In the genomic region with DNA sequence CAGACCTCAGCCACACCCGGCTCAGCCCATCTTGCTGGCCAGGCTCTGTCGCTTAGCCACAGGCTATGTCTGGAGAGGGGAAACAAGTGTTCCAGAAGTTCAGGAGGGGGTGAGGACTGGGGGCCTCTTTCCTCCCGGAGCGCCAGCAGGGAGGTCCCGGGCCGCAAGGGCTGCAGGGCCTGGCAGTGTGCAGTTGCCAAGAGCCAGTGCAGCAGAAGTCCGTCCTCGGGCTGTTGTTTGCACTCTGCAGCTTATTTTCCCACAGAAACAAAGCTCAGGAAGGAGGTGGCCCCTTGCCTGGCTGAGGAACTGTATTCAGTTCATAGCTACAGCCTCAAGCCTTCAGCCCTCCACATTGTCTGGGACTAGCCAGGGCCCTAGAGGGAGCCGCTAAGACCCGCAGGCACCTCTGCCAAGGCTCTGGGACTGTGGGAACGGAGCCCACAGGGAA, we compare ENCODE assay signal across 8 mouse cellular contexts. TPM values are rescaled to one million over a fixed set of nuclear protein-coding genes. Genes with fewer than 3 reads are reported as not detected.
DNase-seq lines count a peak whose midpoint lies in the region; ATAC-seq and TF ChIP-seq lines count a peak whose summit lies in the region.

No protein-coding gene starts in this region.

- H3K9ac ChIP-seq in embryonic facial prominence, embryonic 13.5 days: no peak overlapping the region
- peak overlapping the region; percentile 70 for H3K9ac ChIP-seq in heart, embryonic 16.5 days (ENCODE audit: low read length)
- H3K9ac ChIP-seq in midbrain, embryonic 13.5 days (replicated peaks): peak overlapping the region; percentile 41; the same call in 1 of the 2 replicates

- no peaks in the 10 kb centered on the region for H3K36me3 ChIP-seq in embryonic facial prominence, embryonic 13.5 days
- H3K36me3 ChIP-seq in heart, embryonic 16.5 days (ENCODE audit: control insufficient read depth, insufficient read depth): peaks cover 8% of the 10 kb centered on the region
- no peaks in the 10 kb centered on the region for H3K36me3 ChIP-seq in midbrain, embryonic 13.5 days

- H3K27ac ChIP-seq in cerebellum, adult 2 months (ENCODE audit: insufficient read depth, low read length): peak overlapping the region; percentile 33; the same call in 1 of the 2 replicates
- H3K27ac ChIP-seq in embryonic facial prominence, embryonic 13.5 days: peak overlapping the region; percentile 82
- peak overlapping the region; percentile 98 for H3K27ac ChIP-seq in heart, embryonic 16.5 days (ENCODE audit: low read length)
- peak overlapping the region; percentile 76 for H3K27ac ChIP-seq in midbrain, embryonic 13.5 days

- TF ChIP-seq POLR2A in cerebellum, adult 2 months (IDR thresholded peaks at IDR 0.05; ENCODE audit: borderline replicate concordance, insufficient read depth, low read length): no peak

- H3K9me3 ChIP-seq in embryonic facial prominence, embryonic 13.5 days: no peaks in the 10 kb centered on the region
- no peaks in the 10 kb centered on the region for H3K9me3 ChIP-seq in heart, embryonic 16.5 days (replicated peaks; ENCODE audit: control insufficient read depth, low read length)
- no peaks in the 10 kb centered on the region for H3K9me3 ChIP-seq in midbrain, embryonic 13.5 days

- ATAC-seq in embryonic facial prominence, embryonic 13.5 days (ENCODE audit: insufficient number of reproducible peaks, insufficient read depth, low FRiP score, low TSS enrichment, low read depth): no peak
- ATAC-seq in heart, embryonic 16.5 days (replicated peaks; ENCODE audit: extremely low read depth, insufficient read depth, low FRiP score): peak; percentile 49
- ATAC-seq in midbrain, embryonic 13.5 days: peak; percentile 66; the same call in 1 of the 2 replicates

- peak overlapping the region; percentile 26; the same call in 1 of the 2 replicates for H3K4me2 ChIP-seq in embryonic facial prominence, embryonic 13.5 days
- H3K4me2 ChIP-seq in heart, embryonic 16.5 days (ENCODE audit: low read depth, low read length): peak overlapping the region; percentile 20
- H3K4me2 ChIP-seq in midbrain, embryonic 13.5 days (replicated peaks): no peak overlapping the region

- peaks cover under 1% of the 10 kb centered on the region; the same call in 1 of the 2 replicates for H3K27me3 ChIP-seq in cerebellum, adult 2 months (ENCODE audit: control insufficient read depth, insufficient read depth, low read length)
- peaks cover 16% of the 10 kb centered on the region for H3K27me3 ChIP-seq in embryonic facial prominence, embryonic 13.5 days
- no peaks in the 10 kb centered on the region for H3K27me3 ChIP-seq in heart, embryonic 16.5 days (ENCODE audit: control insufficient read depth, insufficient read depth, low read length)
- peaks cover 17% of the 10 kb centered on the region for H3K27me3 ChIP-seq in midbrain, embryonic 13.5 days

- TF ChIP-seq CTCF in cerebellum, adult 2 months (IDR thresholded peaks at IDR 0.05; ENCODE audit: borderline replicate concordance, insufficient read depth, low read depth, low read length): no peak

- no peak for DNase-seq in cerebellum, adult 2 months
- no peak for DNase-seq in cerebellum, adult 9-11 months
- peak; percentile 52 to 84 for DNase-seq in kidney, postnatal 25 days
- no peak for DNase-seq in B cell, adult 2 months
- no peak for DNase-seq in spleen, adult 12 weeks (ENCODE audit: low spot score)

- no peak overlapping the region for H3K4me3 ChIP-seq in cerebellum, adult 2 months (replicated peaks; ENCODE audit: insufficient read depth, low read depth, low read length)
- no peak overlapping the region for H3K4me3 ChIP-seq in embryonic facial prominence, embryonic 13.5 days
- no peak overlapping the region for H3K4me3 ChIP-seq in heart, embryonic 16.5 days (ENCODE audit: low read length)
- no peak overlapping the region for H3K4me3 ChIP-seq in midbrain, embryonic 13.5 days (replicated peaks)

- 42% methylated on average over 11 of the region's 11 CpGs for WGBS in cerebellum, adult 2 months
- WGBS in embryonic facial prominence, embryonic 13.5 days: 17% methylated on average over 11 of the region's 11 CpGs
- 19% methylated on average over 11 of the region's 11 CpGs for WGBS in heart, embryonic 16.5 days
- 44% methylated on average over 11 of the region's 11 CpGs for WGBS in midbrain, embryonic 13.5 days

- no peaks in the 10 kb centered on the region for H3K4me1 ChIP-seq in cerebellum, adult 2 months (ENCODE audit: control insufficient read depth, insufficient read depth, low read length)
- peaks cover 44% of the 10 kb centered on the region for H3K4me1 ChIP-seq in embryonic facial prominence, embryonic 13.5 days
- H3K4me1 ChIP-seq in heart, embryonic 16.5 days (ENCODE audit: control insufficient read depth, insufficient read depth, low read length): peaks cover 73% of the 10 kb centered on the region
- peaks cover 29% of the 10 kb centered on the region for H3K4me1 ChIP-seq in midbrain, embryonic 13.5 days (replicated peaks)

RNA-seq across cellular contexts. Expression of a gene that starts 15.2 kb away (rescaled TPM):
- 509 and 539 TPM in 2 replicates for polyA plus RNA-seq in cerebellum, adult 2 months (2012; rRNA removed)
- 48.8 and 52.0 TPM in 2 replicates for polyA plus RNA-seq in embryonic facial prominence, embryonic 13.5 days (2015; fragmentation: Nextera tagmentation; extraction: Ambion mirVana)
- polyA plus RNA-seq in heart, embryonic 16.5 days (2015; fragmentation: Nextera tagmentation; extraction: Ambion mirVana): 143 and 153 TPM in 2 replicates
- polyA plus RNA-seq in midbrain, embryonic 13.5 days (2015; fragmentation: Nextera tagmentation; extraction: Ambion mirVana): 128 and 132 TPM in 2 replicates

RNA-seq across cellular contexts. Expression of a gene that starts 24.2 kb away (rescaled TPM):
- 3.8 and 5.7 TPM in 2 replicates for polyA plus RNA-seq in cerebellum, adult 2 months (2012; rRNA removed)
- 2.7 and 2.9 TPM in 2 replicates for polyA plus RNA-seq in embryonic facial prominence, embryonic 13.5 days (2015; fragmentation: Nextera tagmentation; extraction: Ambion mirVana)
- polyA plus RNA-seq in heart, embryonic 16.5 days (2015; fragmentation: Nextera tagmentation; extraction: Ambion mirVana): 3.2 and 5.9 TPM in 2 replicates
- polyA plus RNA-seq in midbrain, embryonic 13.5 days (2015; fragmentation: Nextera tagmentation; extraction: Ambion mirVana): 1.2 TPM in 2 replicates

RNA-seq across cellular contexts. Expression of a gene that starts 25.1 kb away (rescaled TPM):
- polyA plus RNA-seq in cerebellum, adult 2 months (2012; rRNA removed): 4.1 TPM in 2 replicates
- polyA plus RNA-seq in embryonic facial prominence, embryonic 13.5 days (2015; fragmentation: Nextera tagmentation; extraction: Ambion mirVana): 8.6 and 9.4 TPM in 2 replicates
- 79.8 and 89.2 TPM in 2 replicates for polyA plus RNA-seq in heart, embryonic 16.5 days (2015; fragmentation: Nextera tagmentation; extraction: Ambion mirVana)
- 2.0 and 3.4 TPM in 2 replicates for polyA plus RNA-seq in midbrain, embryonic 13.5 days (2015; fragmentation: Nextera tagmentation; extraction: Ambion mirVana)

RNA-seq across cellular contexts. Expression of a gene that starts 29.0 kb away (rescaled TPM):
- 7.9 and 9.3 TPM in 2 replicates for polyA plus RNA-seq in cerebellum, adult 2 months (2012; rRNA removed)
- polyA plus RNA-seq in embryonic facial prominence, embryonic 13.5 days (2015; fragmentation: Nextera tagmentation; extraction: Ambion mirVana): 2.8 and 3.2 TPM in 2 replicates
- 5.3 and 6.5 TPM in 2 replicates for polyA plus RNA-seq in heart, embryonic 16.5 days (2015; fragmentation: Nextera tagmentation; extraction: Ambion mirVana)
- 1.3 and 1.8 TPM in 2 replicates for polyA plus RNA-seq in midbrain, embryonic 13.5 days (2015; fragmentation: Nextera tagmentation; extraction: Ambion mirVana)

RNA-seq across cellular contexts. Expression of a gene that starts 36.7 kb away (rescaled TPM):
- 61.9 and 66.2 TPM in 2 replicates for polyA plus RNA-seq in cerebellum, adult 2 months (2012; rRNA removed)
- polyA plus RNA-seq in embryonic facial prominence, embryonic 13.5 days (2015; fragmentation: Nextera tagmentation; extraction: Ambion mirVana): 75.2 and 80.0 TPM in 2 replicates
- polyA plus RNA-seq in heart, embryonic 16.5 days (2015; fragmentation: Nextera tagmentation; extraction: Ambion mirVana): 102 and 106 TPM in 2 replicates
- polyA plus RNA-seq in midbrain, embryonic 13.5 days (2015; fragmentation: Nextera tagmentation; extraction: Ambion mirVana): 76.2 and 78.3 TPM in 2 replicates

Comparison
In these comparisons a context has a peak if more than half of its experiments do, and no peak if none do; other contexts are left out.
1. DNase-seq: peak in kidney, postnatal 25 days (2 of 2); none in cerebellum, adult 2 months (0 of 2), cerebellum, adult 9-11 months (single experiment), B cell, adult 2 months (0 of 2) and spleen, adult 12 weeks (single experiment).
2. H3K27ac ChIP-seq: peak in every context shown above with its lines; median percentile 98 in heart, embryonic 16.5 days; 82 in embryonic facial prominence, embryonic 13.5 days; 76 in midbrain, embryonic 13.5 days; 33 in cerebellum, adult 2 months.